Mouse (Mus musculus) stomach, postnatal 0 days (tissue): ENCODE measurements around the gene Sptbn4.

Experiments used
- CTCF ChIP-seq: IDR thresholded peaks from 2 replicates; pipeline ENCODE4 v1.5.1; 2016; ENCODE audit warnings: antibody characterized with exemption, low read depth, mild to moderate bottlenecking, moderate library complexity
- EP300 ChIP-seq: optimal IDR thresholded peaks from 2 replicates; pipeline ENCODE3; 2016; ENCODE audit warnings: antibody characterized with exemption

DNA sequence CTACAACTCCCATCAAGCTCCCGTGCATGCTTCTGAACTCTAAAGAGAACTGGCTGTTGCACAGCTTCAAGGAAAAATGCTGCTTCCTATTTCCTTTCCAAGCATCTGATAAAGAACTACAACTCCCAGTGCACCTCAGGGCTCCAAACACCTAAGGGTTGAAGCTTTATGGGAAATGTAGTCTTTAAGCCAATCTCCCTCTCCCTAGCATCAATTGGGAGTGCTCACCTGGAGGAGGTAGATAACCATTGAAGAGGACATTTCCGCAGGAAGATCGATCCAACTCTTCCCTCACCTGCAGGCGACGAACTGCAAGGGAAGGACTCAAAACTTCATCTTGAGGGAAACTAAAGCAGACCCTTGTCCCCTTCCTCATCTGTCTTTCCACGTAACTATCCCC, 93.3 kb downstream of the Sptbn4 start:
- no peak for TF ChIP-seq EP300
- no peak for TF ChIP-seq CTCF
